Mouse (Mus musculus) testis, adult 2 months (tissue): ENCODE measurements at regions not wholly inside any gene's neighbourhood (a gene's known extent, or its start where the extent isn't known, plus 50 kb on each side); places are given as distances from the start of the nearest gene placed in this dataset.

Experiments
- CTCF ChIP-seq: fragments of 200-500 bp; IDR thresholded peaks from 2 replicates; pipeline ENCODE4 v1.5.1; 2012; ENCODE audit warnings: low read depth, mild to moderate bottlenecking, inconsistent platforms, low read length, moderate library complexity; ENCODE audit not compliant: control insufficient read depth, insufficient read depth, insufficient replicate concordance
- POLR2A ChIP-seq: fragments of 200-500 bp; IDR thresholded peaks from 2 replicates; pipeline ENCODE4 v1.6.1; 2012; ENCODE audit warnings: low read depth, mild to moderate bottlenecking, inconsistent platforms, low read length, moderate library complexity; ENCODE audit not compliant: control insufficient read depth

- TF ChIP-seq POLR2A (no peak), CTCF (no peak)
Measured at GRCm38 (mm10) chr5:91826636-91827035, 136.2 kb downstream of the Rchy1 start.
